Mouse (Mus musculus) G1E (cell line): ENCODE measurements around the gene Methig1. TPM values are rescaled to one million over a fixed set of nuclear protein-coding genes. Genes with fewer than 3 reads are reported as not detected.
"Not testable (repeated sequence)": the region's sequence is repeated elsewhere in the genome, so short reads cannot be mapped to it uniquely, and the experiment has no call there.

Source experiments
- ATAC-seq: 2 replicates; pipeline ENCODE4 v1.8.0; 2016; ENCODE audit warnings: mild to moderate bottlenecking; ENCODE audit not compliant: insufficient number of reproducible peaks, poor library complexity, low FRiP score, severe bottlenecking; ENCODE audit errors: extremely low read depth
- DNase-seq: peaks from one replicate; pipeline ENCODE4 v3.0.0; 2012; ENCODE audit warnings: low spot score
- H3K27me3 ChIP-seq: 2 replicates; pipeline ENCODE4 v1.6.1; 2012; ENCODE audit warnings: mild to moderate bottlenecking, low read length, inconsistent platforms; ENCODE audit not compliant: insufficient read depth
- H3K36me3 ChIP-seq: replicated peaks from 2 replicates; pipeline ENCODE3; 2012; ENCODE audit warnings: mild to moderate bottlenecking, inconsistent platforms
- H3K4me1 ChIP-seq: 2 replicates; pipeline ENCODE4 v1.6.1; 2012; ENCODE audit warnings: low read depth, low read length, inconsistent platforms, mixed read lengths; ENCODE audit not compliant: insufficient read depth
- H3K4me3 ChIP-seq: 2 replicates; pipeline ENCODE4 v1.5.1; 2012; ENCODE audit warnings: low read depth, mild to moderate bottlenecking, inconsistent platforms, low read length, moderate library complexity, mixed read lengths
- H3K9me3 ChIP-seq: replicated peaks from 2 replicates; pipeline ENCODE4 v1.6.1; 2012; ENCODE audit warnings: inconsistent platforms
- CTCF ChIP-seq: IDR thresholded peaks from 2 replicates; pipeline ENCODE4 v1.5.1; 2012; ENCODE audit warnings: low read depth, low read length, inconsistent platforms, mixed read lengths
- GATA1 ChIP-seq: IDR thresholded peaks from 2 replicates; pipeline ENCODE4 v1.6.1; 2012; ENCODE audit warnings: borderline replicate concordance, low read length, inconsistent platforms, mixed read lengths
- GATA2 ChIP-seq: IDR thresholded peaks from 2 replicates; pipeline ENCODE4 v1.6.1; 2012; ENCODE audit warnings: low read depth, low read length, inconsistent platforms, borderline replicate concordance
- POLR2AphosphoS5 ChIP-seq: IDR thresholded peaks from 2 replicates; pipeline ENCODE4 v1.6.1; 2012; ENCODE audit warnings: low read depth, low read length, inconsistent platforms; ENCODE audit not compliant: insufficient replicate concordance
- TAL1 ChIP-seq: conservative IDR thresholded peaks from 2 replicates; pipeline ENCODE4 v1.6.1; 2012; ENCODE audit warnings: low read depth, low read length, inconsistent platforms, mixed read lengths
- polyA plus RNA-seq: library from polyadenylated mRNA; stranded (reverse); fragments of >175 nt; gene quantifications from 2 replicates; pipeline ENCODE4 v1.2.3, GENCODE M21; 2012
- total RNA-seq, 2 experiments: library from RNA; stranded (forward) in 1 of 2; stranded (reverse) in 1 of 2; fragments of 200-1000 nt in 1 of 2; fragments of >200 nt in 1 of 2; fragmentation: Nextera tagmentation in 1 of 2; gene quantifications; 2 replicates each; pipeline ENCODE4 v1.2.3; 2014 to 2017

The Methig1 gene
- total RNA-seq (2014; fragmentation: Nextera tagmentation): not detected in 2 replicates
- not detected in 2 replicates for total RNA-seq (2017)
- 0.11 and 0.22 TPM in 2 replicates for polyA plus RNA-seq

- no peak for TF ChIP-seq POLR2AphosphoS5
- TF ChIP-seq GATA1: no peak
- TF ChIP-seq GATA2: no peak
- TF ChIP-seq TAL1: no peak
- no peak for TF ChIP-seq CTCF
- Histone ChIP-seq H3K27me3 (peaks cover 16% of the 10 kb centered on the region), H3K4me1 (peaks cover 2% of the 10 kb centered on the region; the same call in 1 of the 2 replicates), H3K9me3 (no peaks in the 10 kb centered on the region), H3K36me3 (no peaks in the 10 kb centered on the region), H3K4me3 (peak within 1 kb of the TSS; percentile 61; the same call in 1 of the 2 replicates)
- no peak for DNase-seq
- ATAC-seq: no peak
These were observed at the start of gene Methig1, which contains the start of gene Mettl7a2 for GRCm38 (mm10) chr15:100352711-100353250. Gene Methig1, plus strand, starts transcription at chr15:100353149. Gene Mettl7a2, plus strand, starts transcription at chr15:100353200.

GRCm38 (mm10) chr15:100303428-100304018 is 49.4 kb upstream of the Methig1 start:
- Histone ChIP-seq H3K4me3 (peak overlapping the region; percentile 73; the same call in 1 of the 2 replicates), H3K4me1 (peaks cover 51% of the 10 kb centered on the region), H3K36me3 (peaks cover 3% of the 10 kb centered on the region), H3K27me3 (no peaks in the 10 kb centered on the region), H3K9me3 (0 out of 2 replicates have a peak, but pooled peaks cover 3% of the 10 kb centered on the region)
- ATAC-seq: no peak
- no peak for DNase-seq
- TF ChIP-seq POLR2AphosphoS5 (no peak), TAL1 (no peak), GATA1 (no peak), CTCF (no peak), GATA2 (no peak)

GRCm38 (mm10) chr15:100304019-100304991 is 48.6 kb upstream of the Methig1 start, which contains the start of gene Mettl7a1:
Gene Mettl7a1, plus strand, starts transcription at chr15:100304140.
- Histone ChIP-seq H3K4me3 (peak within 1 kb of the TSS; percentile 73), H3K9me3 (0 out of 2 replicates have a peak, but pooled peaks cover 2% of the 10 kb centered on the region), H3K36me3 (peaks cover 3% of the 10 kb centered on the region), H3K27me3 (no peaks in the 10 kb centered on the region), H3K4me1 (peaks cover 50% of the 10 kb centered on the region)
- ATAC-seq (peak; percentile 65), DNase-seq (peak; percentile 80)
- no peak for TF ChIP-seq GATA2
- no peak for TF ChIP-seq POLR2AphosphoS5
- TF ChIP-seq TAL1: no peak
- no peak for TF ChIP-seq GATA1
- TF ChIP-seq CTCF: no peak

- TF ChIP-seq TAL1 (no peak), POLR2AphosphoS5 (no peak), GATA2 (no peak)
- ATAC-seq: no peak
- peaks cover 33% of the 10 kb centered on the region for H3K4me1 ChIP-seq
- no peaks in the 10 kb centered on the region for H3K27me3 ChIP-seq
- H3K4me3 ChIP-seq: no peak overlapping the region
- H3K36me3 ChIP-seq: peaks cover 6% of the 10 kb centered on the region
- H3K9me3 ChIP-seq: no peaks in the 10 kb centered on the region
- no peak for DNase-seq
These were observed 46.7 kb upstream of the Methig1 start for GRCm38 (mm10) chr15:100306201-100306600.

GRCm38 (mm10) chr15:100307438-100308096 is 45.4 kb upstream of the Methig1 start:
- TF ChIP-seq CTCF: 0 out of 2 replicates have a peak, but pooled peaks have one; percentile 19
- H3K4me3 ChIP-seq, H3K9me3 ChIP-seq, H3K27me3 ChIP-seq, DNase-seq, ATAC-seq: not testable (repeated sequence)
- peaks cover 25% of the 10 kb centered on the region for H3K4me1 ChIP-seq
- peaks cover 15% of the 10 kb centered on the region for H3K36me3 ChIP-seq
